Mouse (Mus musculus) neural tube, embryonic 10.5 days (tissue): ENCODE measurements around the gene Fnip1.

Experiments
- DNase-seq: peaks from one replicate; pipeline ENCODE4 v3.0.0-alpha.2; 2017; ENCODE audit warnings: low spot score; ENCODE audit errors: extremely low spot score

The Fnip1 gene

DNA sequence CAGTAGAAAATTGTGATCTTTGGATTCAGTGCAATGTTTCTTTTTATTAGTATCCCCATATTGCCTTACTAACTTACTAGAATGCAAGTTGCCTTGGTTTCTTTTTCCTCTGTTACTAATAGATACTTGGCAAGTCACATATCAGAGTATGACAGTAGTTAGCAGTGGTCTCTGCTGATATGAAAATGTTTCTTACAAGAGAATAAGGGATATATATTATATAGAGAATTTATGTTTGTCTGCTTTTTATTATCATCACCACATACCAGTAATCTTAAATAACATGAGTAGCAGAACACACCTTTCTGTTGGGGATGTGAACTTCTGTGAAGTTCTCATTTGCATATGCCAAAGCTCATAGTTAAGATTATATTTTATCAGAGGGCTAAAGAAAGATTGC, 104.4 kb downstream of the Fnip1 start:
- DNase-seq = no peak

DNA sequence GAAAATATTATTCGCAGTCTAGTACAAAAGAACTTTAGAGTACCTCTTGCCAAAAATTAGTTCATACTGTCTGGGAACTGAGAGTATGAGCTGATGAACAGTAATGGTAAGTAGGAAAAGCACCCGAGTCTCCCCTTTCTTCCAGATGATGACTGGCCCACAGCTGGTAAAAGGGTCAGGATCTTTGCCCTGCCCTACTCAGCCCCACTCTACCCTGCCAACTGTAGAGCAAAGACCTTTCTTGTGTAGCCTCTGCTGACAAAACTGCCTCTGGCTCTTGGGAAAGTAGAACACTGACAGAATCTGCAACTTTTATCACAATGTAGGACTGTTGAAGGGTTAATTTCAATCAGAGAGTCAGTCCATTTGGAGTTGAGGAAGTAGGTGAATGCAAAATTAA, 117.0 kb downstream of the Fnip1 start:
- DNase-seq = no peak

GRCm38 (mm10) chr11:54562761-54563160, 124.8 kb downstream of the Fnip1 start:
- no peak for DNase-seq
